Mouse (Mus musculus) kidney, adult 11 months (tissue): ENCODE data around the gene Serp2.

Source experiments
- DNase-seq: peaks from one replicate; pipeline ENCODE4 v3.0.0; 2022

Serp2 gene

GRCm38 (mm10) chr14:76489128-76489527, 67.6 kb downstream of the Serp2 start:
- no peak for DNase-seq

GRCm38 (mm10) chr14:76488101-76489044, 68.3 kb downstream of the Serp2 start:
- DNase-seq, result no peak

- no peak for DNase-seq
Observed at GRCm38 (mm10) chr14:76487609-76488008, 69.1 kb downstream of the Serp2 start.

GRCm38 (mm10) chr14:76483701-76484100, 73.0 kb downstream of the Serp2 start:
- DNase-seq, result peak; percentile 59
